Mouse (Mus musculus) myocyte (in vitro differentiated cells): ENCODE results near the gene Clock.

Experiments used
- CEBPB ChIP-seq: IDR thresholded peaks from 2 replicates; pipeline ENCODE4 v1.6.1; 2011; ENCODE audit warnings: mild to moderate bottlenecking, moderate library complexity; ENCODE audit not compliant: poor library complexity, insufficient read depth, severe bottlenecking
- E2F4 ChIP-seq: IDR thresholded peaks from one replicate; pipeline ENCODE4 v1.6.1; 2011; ENCODE audit warnings: mild to moderate bottlenecking, control low read depth, moderate library complexity; ENCODE audit not compliant: insufficient read depth
- MAX ChIP-seq: IDR thresholded peaks from one replicate; pipeline ENCODE4 v1.6.1; 2011; ENCODE audit warnings: low read depth, mild to moderate bottlenecking, control low read depth
- MYOD1 ChIP-seq, 3 experiments: IDR thresholded peaks; one replicate each; pipeline ENCODE4 v1.6.1; 2011; ENCODE audit warnings: control low read depth in 2 of 3, low read depth in 2 of 3, mild to moderate bottlenecking in 2 of 3, moderate library complexity in 1 of 3; ENCODE audit not compliant: insufficient read length in 2 of 3, control insufficient read depth in 1 of 3
- MYOG ChIP-seq, 3 experiments: IDR thresholded peaks; one replicate each; pipeline ENCODE4 v1.6.1; 2011; ENCODE audit warnings: control low read depth in 2 of 3, low read depth in 2 of 3, mild to moderate bottlenecking in 2 of 3; ENCODE audit not compliant: insufficient read length in 2 of 3, control insufficient read depth in 1 of 3, insufficient read depth in 1 of 3
- POLR2A ChIP-seq: IDR thresholded peaks from one replicate; pipeline ENCODE4 v1.6.1; 2011; ENCODE audit warnings: low read depth, mild to moderate bottlenecking, control low read depth, moderate library complexity; ENCODE audit not compliant: insufficient read length
- POLR2AphosphoS2 ChIP-seq: IDR thresholded peaks from one replicate; pipeline ENCODE4 v1.6.1; 2011; ENCODE audit warnings: low read depth, control low read depth; ENCODE audit not compliant: insufficient read length
- TCF12 ChIP-seq: IDR thresholded peaks from one replicate; pipeline ENCODE4 v1.6.1; 2011; ENCODE audit warnings: mild to moderate bottlenecking, control low read depth; ENCODE audit not compliant: poor library complexity, insufficient read depth, severe bottlenecking
- USF1 ChIP-seq: IDR thresholded peaks from one replicate; pipeline ENCODE4 v1.6.1; 2011; ENCODE audit warnings: low read depth, mild to moderate bottlenecking, control low read depth, moderate library complexity

- no peak for TF ChIP-seq MYOG (IDR thresholded peaks at IDR 0.05; ENCODE audit: control insufficient read depth in 1 of 3, insufficient read depth in 1 of 3, insufficient read length in 2 of 3, low read depth in 2 of 3)
- TF ChIP-seq POLR2A = no peak
- TF ChIP-seq CEBPB = no peak
- no peak for TF ChIP-seq USF1
- no peak for TF ChIP-seq MAX
- no peak for TF ChIP-seq MYOD1 (IDR thresholded peaks at IDR 0.05; ENCODE audit: control insufficient read depth in 1 of 3, insufficient read length in 2 of 3, low read depth in 2 of 3)
- TF ChIP-seq TCF12 = no peak
- TF ChIP-seq E2F4 = no peak
- no peak for TF ChIP-seq POLR2AphosphoS2
Observed at GRCm38 (mm10) chr5:76330953-76331352, 26.4 kb upstream of the Clock start, which contains the start of gene Pdcl2.
